Mouse (Mus musculus) lung, adult 2 months (tissue): ENCODE data around the gene Klhl20.

ENCODE experiments used
- CTCF ChIP-seq: fragments of 200-500 bp; IDR thresholded peaks from 2 replicates; pipeline ENCODE4 v1.5.1; 2011; ENCODE audit warnings: mild to moderate bottlenecking, low read length, control low read depth; ENCODE audit not compliant: insufficient read depth
- POLR2A ChIP-seq: fragments of 200-500 bp; IDR thresholded peaks from 2 replicates; pipeline ENCODE4 v1.6.1; 2011; ENCODE audit warnings: low read depth, mild to moderate bottlenecking, control low read depth, low read length, borderline replicate concordance; ENCODE audit errors: extremely low read depth

DNA sequence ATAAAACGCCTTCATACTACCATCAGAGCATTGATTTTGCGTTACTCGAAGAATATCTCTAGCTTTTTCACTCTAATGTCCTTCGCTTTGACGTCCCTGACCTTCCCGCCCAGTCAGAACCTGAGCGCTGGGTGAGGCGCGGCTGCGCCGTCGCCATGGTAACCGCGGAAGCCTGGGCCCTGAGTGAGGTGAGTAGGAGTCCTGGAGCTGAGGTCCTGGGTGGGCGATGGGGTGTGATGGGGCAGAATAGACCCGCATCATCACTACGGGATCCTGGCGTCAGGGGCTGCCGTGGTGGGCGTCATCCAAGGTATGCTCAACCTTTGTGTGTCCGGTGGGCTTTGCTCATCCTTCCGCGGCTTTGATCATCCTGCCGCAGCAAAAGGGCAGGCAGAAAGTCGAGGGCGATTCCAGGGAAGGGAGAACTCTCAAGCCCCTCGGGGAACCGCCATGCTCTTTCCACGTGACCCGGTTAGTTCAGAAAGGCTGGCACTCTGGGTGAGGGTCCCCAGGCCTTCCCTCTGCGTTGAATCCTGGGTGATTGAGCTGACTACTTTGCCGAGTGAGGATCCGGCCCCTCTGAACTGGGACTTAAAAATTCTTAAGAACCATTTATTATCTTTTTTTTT lies 11.3 kb upstream of the Klhl20 start, which contains the start of gene Ankrd45:
- TF ChIP-seq CTCF: no peak
- TF ChIP-seq POLR2A: no peak
